Mouse (Mus musculus): ENCODE measurements around the gene Atp6v0e.

Gene Atp6v0e

GRCm38 (mm10) chr17:26721802-26722201, 58.8 kb downstream of the Atp6v0e start:
- no peak for DNase-seq

GRCm38 (mm10) chr17:26724790-26725189, 61.8 kb downstream of the Atp6v0e start:
- DNase-seq: no peak

- no peak for DNase-seq
These were observed 63.6 kb downstream of the Atp6v0e start for GRCm38 (mm10) chr17:26726674-26727073.

- DNase-seq: no peak
These were observed 64.2 kb downstream of the Atp6v0e start for GRCm38 (mm10) chr17:26727110-26727755.

- no peak for DNase-seq
These were observed 79.5 kb downstream of the Atp6v0e start for GRCm38 (mm10) chr17:26742581-26742980.

GRCm38 (mm10) chr17:26743294-26743693, 80.3 kb downstream of the Atp6v0e start:
- no peak for DNase-seq

All from retina, postnatal 1 day (tissue).